Mouse (Mus musculus) yolk sac, embryonic 10.5 days (tissue): Measurements from ENCODE around the gene Bicdl2.

Experiments used
- DNase-seq: peaks from one replicate; pipeline ENCODE4 v3.0.0-alpha.2; 2017; ENCODE audit warnings: low spot score

Gene Bicdl2

GRCm38 (mm10) chr17:23717003-23717402, 56.7 kb downstream of the Bicdl2 start:
- DNase-seq, result no peak
